Mouse (Mus musculus): Measurements from ENCODE around the gene Large1. TPM values are rescaled to one million over a fixed set of nuclear protein-coding genes. Genes with fewer than 3 reads are reported as not detected.
"Not testable (repeated sequence)": the region's sequence is repeated elsewhere in the genome, so short reads cannot be mapped to it uniquely, and the experiment has no call there.

Large1 gene
- polyA plus RNA-seq, 1 experiment from 2014 or later, result 17.1 TPM

DNA sequence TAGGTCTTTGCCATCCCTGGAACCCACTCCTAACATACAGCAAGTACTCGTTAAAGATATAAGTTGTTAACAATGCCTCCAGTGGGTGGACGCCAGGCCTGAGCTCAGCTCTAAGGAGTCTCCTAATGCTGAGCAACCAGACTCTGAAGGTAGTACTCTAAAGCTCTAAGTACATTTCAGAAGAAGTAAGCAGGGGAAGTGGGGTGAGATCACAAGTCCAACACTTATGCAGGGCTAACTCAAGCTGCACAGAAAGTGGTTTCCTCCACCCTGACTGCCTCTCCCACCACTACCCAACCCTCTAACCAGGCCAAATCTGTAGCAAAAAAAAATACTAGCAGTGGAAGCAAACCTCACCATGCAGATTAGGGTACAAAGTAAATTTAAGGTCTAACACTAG is 61.7 kb downstream of the Large1 start:
- Histone ChIP-seq H3K9me3 (replicated peaks) (no peaks in the 10 kb centered on the region), H3K27ac (replicated peaks) (no peak overlapping the region), H3K36me3 (no peaks in the 10 kb centered on the region), H3K9ac (replicated peaks) (no peak overlapping the region), H3K4me2 (no peak overlapping the region), H3K27me3 (replicated peaks) (no peaks in the 10 kb centered on the region), H3K4me3 (replicated peaks) (no peak overlapping the region), H3K4me1 (peaks cover 18% of the 10 kb centered on the region)
- 88% methylated on average over 2 of the region's 2 CpGs for WGBS
- ATAC-seq (ENCODE audit: low FRiP score), result 0 out of 2 replicates have a peak, but pooled peaks have one; percentile 15

- WGBS, result 68% methylated on average over 2 of the region's 2 CpGs
- no peak overlapping the region for H3K4me3 ChIP-seq (replicated peaks)
- H3K27me3 ChIP-seq (replicated peaks), result no peaks in the 10 kb centered on the region
- H3K9me3 ChIP-seq (replicated peaks), result no peaks in the 10 kb centered on the region
- no peak overlapping the region for H3K4me2 ChIP-seq
- no peak for ATAC-seq (ENCODE audit: low FRiP score)
- H3K36me3 ChIP-seq, result no peaks in the 10 kb centered on the region
- peaks cover 18% of the 10 kb centered on the region for H3K4me1 ChIP-seq
- H3K27ac ChIP-seq (replicated peaks), result no peak overlapping the region
- H3K9ac ChIP-seq (replicated peaks), result no peak overlapping the region
Measured at GRCm38 (mm10) chr8:73290636-73291035, 62.7 kb downstream of the Large1 start.

- no peak for ATAC-seq (ENCODE audit: low FRiP score)
- WGBS, result 91% methylated on average over 2 of the region's 2 CpGs
Measured at GRCm38 (mm10) chr8:73289831-73290230, 63.5 kb downstream of the Large1 start.

DNA sequence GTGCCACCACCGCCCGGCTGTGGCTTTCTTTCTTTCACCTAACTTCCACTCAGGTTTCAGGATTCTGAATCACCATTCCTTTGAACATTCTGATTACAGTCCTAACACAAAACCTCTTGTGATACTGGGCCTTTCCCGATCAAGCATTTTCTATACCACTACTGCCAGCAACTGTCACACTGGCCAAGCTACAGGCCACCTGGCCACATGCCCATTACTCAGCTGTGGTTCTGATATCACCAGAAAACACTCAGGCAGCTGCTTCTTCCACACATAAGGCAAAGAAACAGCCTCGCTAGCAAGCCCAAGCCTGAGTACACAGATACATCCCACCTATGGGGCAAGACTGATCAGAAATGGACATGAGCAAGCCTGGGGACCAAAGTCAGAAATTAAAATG is 71.3 kb downstream of the Large1 start:
- Histone ChIP-seq H3K4me3 (replicated peaks) (no peak overlapping the region), H3K9ac (replicated peaks) (no peak overlapping the region), H3K4me1 (no peaks in the 10 kb centered on the region), H3K27me3 (replicated peaks) (no peaks in the 10 kb centered on the region), H3K4me2 (no peak overlapping the region), H3K27ac (replicated peaks) (no peak overlapping the region), H3K9me3 (replicated peaks) (no peaks in the 10 kb centered on the region), H3K36me3 (no peaks in the 10 kb centered on the region)
- no peak for ATAC-seq (ENCODE audit: low FRiP score)
- WGBS, result 88% methylated on average over 4 of the region's 4 CpGs

More at GRCm38 (mm10) chr8:73289831-73290230, 63.5 kb downstream of the Large1 start:
- H3K9me3 ChIP-seq (replicated peaks), result no peaks in the 10 kb centered on the region
- no peak overlapping the region for H3K4me2 ChIP-seq
- no peaks in the 10 kb centered on the region for H3K36me3 ChIP-seq
- no peak overlapping the region for H3K9ac ChIP-seq (replicated peaks)
- peaks cover 18% of the 10 kb centered on the region for H3K4me1 ChIP-seq
- H3K27me3 ChIP-seq (replicated peaks), result no peaks in the 10 kb centered on the region
- H3K4me3 ChIP-seq (replicated peaks), result no peak overlapping the region
- no peak overlapping the region for H3K27ac ChIP-seq (replicated peaks)

DNA sequence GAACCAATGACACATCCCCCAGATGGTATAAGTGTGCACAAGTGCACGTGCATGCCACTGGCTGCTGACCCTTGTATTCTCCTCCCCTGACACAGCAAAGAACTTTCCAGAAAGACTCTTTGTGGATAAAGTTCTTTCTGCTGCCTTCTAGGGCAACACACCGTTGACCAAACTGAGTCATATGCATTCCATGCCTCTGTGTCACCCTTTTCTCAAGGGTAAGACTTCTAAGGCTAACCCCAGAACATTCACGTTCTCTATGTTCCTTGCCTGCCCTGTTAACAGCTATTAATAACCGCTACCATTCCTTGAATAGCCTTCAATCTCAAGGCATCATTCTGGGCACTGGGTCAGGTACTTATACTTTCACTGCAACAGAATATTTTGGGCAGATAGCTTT is 77.3 kb downstream of the Large1 start:
- 96% methylated on average over 4 of the region's 4 CpGs for WGBS
- Histone ChIP-seq H3K4me3 (replicated peaks) (no peak overlapping the region), H3K4me2 (no peak overlapping the region), H3K4me1 (0 out of 2 replicates have a peak, but pooled peaks cover 3% of the 10 kb centered on the region), H3K36me3 (no peaks in the 10 kb centered on the region), H3K27ac (replicated peaks) (no peak overlapping the region), H3K9me3 (replicated peaks) (no peaks in the 10 kb centered on the region), H3K9ac (replicated peaks) (no peak overlapping the region), H3K27me3 (replicated peaks) (no peaks in the 10 kb centered on the region)
- no peak for ATAC-seq (ENCODE audit: low FRiP score)

- H3K27me3 ChIP-seq (replicated peaks); H3K4me3 ChIP-seq (replicated peaks); H3K36me3 ChIP-seq; H3K4me1 ChIP-seq; H3K9me3 ChIP-seq (replicated peaks); H3K9ac ChIP-seq (replicated peaks); ATAC-seq (ENCODE audit: low FRiP score); H3K27ac ChIP-seq (replicated peaks); H3K4me2 ChIP-seq: not testable (repeated sequence)
- WGBS, result 67% methylated on average over 4 of the region's 4 CpGs
Measured at GRCm38 (mm10) chr8:73275445-73275844, 77.9 kb downstream of the Large1 start.

DNA sequence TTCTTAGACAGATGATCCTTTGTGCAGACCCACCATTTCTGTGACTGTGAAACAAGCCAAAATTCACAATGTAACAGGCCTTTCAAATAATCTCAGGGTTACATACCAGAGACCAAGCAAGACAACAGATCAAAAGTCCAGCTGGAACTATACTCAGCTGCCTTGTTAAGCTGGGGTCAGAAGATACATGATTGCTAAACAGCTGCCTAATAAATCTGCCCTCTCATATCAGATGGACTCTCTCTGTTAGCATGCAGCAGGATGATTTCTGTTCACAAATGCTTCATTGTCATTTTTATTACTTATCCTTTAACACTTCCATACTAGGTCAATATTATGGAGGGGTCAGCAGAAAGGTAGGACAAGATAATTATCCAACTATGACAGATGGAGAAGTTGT is 80.2 kb downstream of the Large1 start:
- Histone ChIP-seq H3K27me3 (replicated peaks) (no peaks in the 10 kb centered on the region), H3K9me3 (replicated peaks) (no peaks in the 10 kb centered on the region), H3K9ac (replicated peaks) (no peak overlapping the region), H3K36me3 (no peaks in the 10 kb centered on the region), H3K4me2 (no peak overlapping the region), H3K4me1 (0 out of 2 replicates have a peak, but pooled peaks cover 3% of the 10 kb centered on the region), H3K27ac (replicated peaks) (no peak overlapping the region), H3K4me3 (replicated peaks) (no peak overlapping the region)
- ATAC-seq (ENCODE audit: low FRiP score), result no peak

- Histone ChIP-seq H3K9me3 (replicated peaks) (no peaks in the 10 kb centered on the region), H3K4me2 (no peak overlapping the region), H3K9ac (replicated peaks) (no peak overlapping the region), H3K4me1 (0 out of 2 replicates have a peak, but pooled peaks cover 3% of the 10 kb centered on the region), H3K4me3 (replicated peaks) (no peak overlapping the region), H3K27me3 (replicated peaks) (no peaks in the 10 kb centered on the region), H3K36me3 (no peaks in the 10 kb centered on the region), H3K27ac (replicated peaks) (no peak overlapping the region)
- ATAC-seq (ENCODE audit: low FRiP score), result no peak
Measured at GRCm38 (mm10) chr8:73270991-73271390, 82.3 kb downstream of the Large1 start.

- no peaks in the 10 kb centered on the region for H3K27me3 ChIP-seq (replicated peaks)
- 70% methylated on average over 2 of the region's 2 CpGs for WGBS
- no peak overlapping the region for H3K27ac ChIP-seq (replicated peaks)
- no peak overlapping the region for H3K4me3 ChIP-seq (replicated peaks)
- no peak overlapping the region for H3K4me2 ChIP-seq
- 0 out of 2 replicates have a peak, but pooled peaks cover 3% of the 10 kb centered on the region for H3K36me3 ChIP-seq
- no peak overlapping the region for H3K9ac ChIP-seq (replicated peaks)
- H3K4me1 ChIP-seq, result no peaks in the 10 kb centered on the region
- ATAC-seq (ENCODE audit: low FRiP score), result no peak
- H3K9me3 ChIP-seq (replicated peaks), result no peaks in the 10 kb centered on the region
Measured at GRCm38 (mm10) chr8:73257981-73258380, 95.4 kb downstream of the Large1 start.

DNA sequence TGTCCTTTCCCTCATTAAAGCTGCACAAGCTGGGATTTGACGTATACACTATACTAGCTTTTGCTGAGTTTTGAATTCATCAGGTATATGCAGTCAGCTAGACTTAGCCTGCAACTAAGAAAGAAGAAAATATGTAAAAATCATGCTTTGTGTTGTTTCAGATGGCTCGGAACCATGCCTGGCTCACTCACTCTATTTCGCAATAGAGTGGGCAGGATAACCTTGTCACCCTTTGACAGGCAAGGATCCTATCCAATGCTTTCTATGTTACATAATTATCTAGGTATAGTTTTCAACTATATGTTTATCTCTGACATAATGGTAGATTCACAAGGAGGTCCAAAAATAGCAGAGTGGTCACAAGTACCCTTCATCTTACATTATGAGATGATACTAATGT is 109.2 kb downstream of the Large1 start:
- no peaks in the 10 kb centered on the region for H3K4me1 ChIP-seq
- no peak overlapping the region for H3K4me3 ChIP-seq (replicated peaks)
- H3K4me2 ChIP-seq, result no peak overlapping the region
- no peak for ATAC-seq (ENCODE audit: low FRiP score)
- H3K9me3 ChIP-seq (replicated peaks), result peaks cover 12% of the 10 kb centered on the region; the same call in 1 of the 2 replicates
- H3K36me3 ChIP-seq, result no peaks in the 10 kb centered on the region
- WGBS, result 98% methylated on average over 3 of the region's 3 CpGs
- H3K9ac ChIP-seq (replicated peaks), result no peak overlapping the region
- H3K27me3 ChIP-seq (replicated peaks), result no peaks in the 10 kb centered on the region
- H3K27ac ChIP-seq (replicated peaks), result no peak overlapping the region

DNA sequence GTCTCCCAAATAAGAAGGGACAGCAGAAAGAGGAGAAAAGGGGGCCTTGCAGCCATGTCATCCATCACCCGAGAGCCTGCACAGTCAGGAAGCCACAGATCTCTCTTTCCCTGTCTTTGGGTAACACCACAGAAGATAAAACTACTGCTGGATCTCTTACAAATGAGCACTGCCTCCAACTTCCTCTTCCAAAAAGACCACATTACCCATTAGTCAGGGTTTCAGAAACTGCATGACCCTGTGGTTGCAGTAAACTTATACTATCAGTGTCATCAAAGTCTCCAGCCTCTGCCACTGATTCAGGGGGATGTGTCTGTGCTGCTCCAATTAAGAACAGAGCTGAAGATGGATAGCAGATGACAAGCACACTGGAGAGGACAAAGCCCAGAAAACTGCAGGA is 111.3 kb downstream of the Large1 start:
- no peaks in the 10 kb centered on the region for H3K27me3 ChIP-seq (replicated peaks)
- no peaks in the 10 kb centered on the region for H3K36me3 ChIP-seq
- no peaks in the 10 kb centered on the region for H3K4me1 ChIP-seq
- no peak overlapping the region for H3K9ac ChIP-seq (replicated peaks)
- no peak overlapping the region for H3K27ac ChIP-seq (replicated peaks)
- H3K9me3 ChIP-seq (replicated peaks), result peaks cover 12% of the 10 kb centered on the region; the same call in 1 of the 2 replicates
- no peak overlapping the region for H3K4me3 ChIP-seq (replicated peaks)
- 73% methylated on average over 1 of the region's 1 CpGs for WGBS
- no peak for ATAC-seq (ENCODE audit: low FRiP score)
- no peak overlapping the region for H3K4me2 ChIP-seq

- WGBS, result 89% methylated on average over 1 of the region's 1 CpGs
Measured at GRCm38 (mm10) chr8:73234209-73234608, 119.1 kb downstream of the Large1 start.

More at GRCm38 (mm10) chr8:73234209-73234608, 119.1 kb downstream of the Large1 start:
- no peaks in the 10 kb centered on the region for H3K36me3 ChIP-seq
- 0 out of 2 replicates have a peak, but pooled peaks cover 3% of the 10 kb centered on the region for H3K4me1 ChIP-seq
- H3K9ac ChIP-seq (replicated peaks), result no peak overlapping the region
- no peak overlapping the region for H3K27ac ChIP-seq (replicated peaks)
- H3K9me3 ChIP-seq (replicated peaks), result no peaks in the 10 kb centered on the region
- no peaks in the 10 kb centered on the region for H3K27me3 ChIP-seq (replicated peaks)
- H3K4me2 ChIP-seq, result no peak overlapping the region
- no peak for ATAC-seq (ENCODE audit: low FRiP score)
- H3K4me3 ChIP-seq (replicated peaks), result no peak overlapping the region

Data from neural tube, embryonic 15.5 days (tissue).